Mouse (Mus musculus): ENCODE data around the gene Cdkal1. TPM values are rescaled to one million over a fixed set of nuclear protein-coding genes. Genes with fewer than 3 reads are reported as not detected.

The Cdkal1 gene
- total and polyA plus RNA-seq, 3 experiments: 8.7 to 13.7 (median 9.5) TPM

GRCm38 (mm10) chr13:29398456-29398855 is 457.0 kb downstream of the Cdkal1 start:
- no peaks in the 10 kb centered on the region for H3K27me3 ChIP-seq (replicated peaks)
- no peaks in the 10 kb centered on the region for H3K79me2 ChIP-seq (replicated peaks; ENCODE audit: control insufficient read depth, extremely low read depth, insufficient read depth, poor library complexity, severe bottlenecking)
- no peaks in the 10 kb centered on the region for H3K4me1 ChIP-seq (ENCODE audit: control insufficient read depth in 1 of 2, insufficient read depth in 2 of 2)
- H3K9ac ChIP-seq (ENCODE audit: insufficient read depth, low read depth): no peak overlapping the region
- H3K9me3 ChIP-seq (replicated peaks; ENCODE audit: low read length): no peaks in the 10 kb centered on the region
- dilution Hi-C loops (cut with MboI; ENCODE audit: extremely low pct_ligation_motif_present, extremely low pct_unique_long_range_greater_than_20kb, low sequenced_read_pairs): no loop called here
- H3K36me3 ChIP-seq (replicated peaks in 1 of 2; ENCODE audit: control insufficient read depth in 1 of 2, insufficient read depth in 1 of 2, low read length in 1 of 2): no peaks in the 10 kb centered on the region
- no peak overlapping the region for H3K4me3 ChIP-seq (replicated peaks in 1 of 3; ENCODE audit: low read depth in 2 of 3, low read length in 2 of 3, poor library complexity in 1 of 3)
- DNase-seq (ENCODE audit: extremely low read depth): no peak
- no peak overlapping the region for H3K4me2 ChIP-seq (ENCODE audit: insufficient read depth, low read depth, poor library complexity, severe bottlenecking)
- H3K27ac ChIP-seq (ENCODE audit: insufficient read depth, low read depth): no peak overlapping the region
- TF ChIP-seq TBP (conservative IDR thresholded peaks at IDR 0.05; ENCODE audit: low read depth, low read length) (no peak), CHD2 (IDR thresholded peaks at IDR 0.05; ENCODE audit: low read length) (no peak), EP300 (IDR thresholded peaks at IDR 0.05; ENCODE audit: low read length) (no peak), JUND (conservative IDR thresholded peaks at IDR 0.05; ENCODE audit: low read depth, low read length) (no peak), NELFE (IDR thresholded peaks at IDR 0.05; ENCODE audit: low read depth, low read length) (no peak), SIN3A (IDR thresholded peaks at IDR 0.05; ENCODE audit: low read length) (no peak), IRF4 (IDR thresholded peaks at IDR 0.05; ENCODE audit: low read depth, low read length) (no peak), MAZ (IDR thresholded peaks at IDR 0.05; ENCODE audit: low read depth, low read length) (no peak), ZNF384 (IDR thresholded peaks at IDR 0.05; ENCODE audit: low read depth, low read length) (no peak), USF1 (IDR thresholded peaks at IDR 0.05; ENCODE audit: low read depth, low read length) (no peak), E2F4 (IDR thresholded peaks at IDR 0.05; ENCODE audit: insufficient replicate concordance, low read depth, low read length) (no peak), KAT2A (IDR thresholded peaks at IDR 0.05; ENCODE audit: insufficient replicate concordance, low read length) (no peak), MAX (IDR thresholded peaks at IDR 0.05; ENCODE audit: low read length) (no peak), RAD21 (IDR thresholded peaks at IDR 0.05; ENCODE audit: low read depth, low read length) (no peak), POLR2A (IDR thresholded peaks at IDR 0.05; ENCODE audit: low read depth, low read length) (no peak), ZMIZ1 (IDR thresholded peaks at IDR 0.05; ENCODE audit: low read depth, low read length) (no peak), TCF12 (IDR thresholded peaks at IDR 0.05; ENCODE audit: low read depth, low read length) (no peak), ETS1 (conservative IDR thresholded peaks at IDR 0.05; ENCODE audit: low read depth, low read length) (no peak), USF2 (conservative IDR thresholded peaks at IDR 0.05; ENCODE audit: low read depth, low read length) (no peak)
- in situ Hi-C loops (cut with MboI; ENCODE audit: low pct_ligation_motif_present, low pct_unique_long_range_greater_than_20kb, low sequenced_read_pairs): no loop called here

GRCm38 (mm10) chr13:29395694-29396093 is 459.8 kb downstream of the Cdkal1 start:
- Histone ChIP-seq H3K27ac (ENCODE audit: insufficient read depth, low read depth) (no peak overlapping the region), H3K9me3 (replicated peaks; ENCODE audit: low read length) (no peaks in the 10 kb centered on the region), H3K4me2 (ENCODE audit: insufficient read depth, low read depth, poor library complexity, severe bottlenecking) (no peak overlapping the region), H3K27me3 (replicated peaks) (no peaks in the 10 kb centered on the region), H3K4me3 (replicated peaks in 1 of 3; ENCODE audit: low read depth in 2 of 3, low read length in 2 of 3, poor library complexity in 1 of 3) (no peak overlapping the region), H3K9ac (ENCODE audit: insufficient read depth, low read depth) (no peak overlapping the region), H3K79me2 (replicated peaks; ENCODE audit: control insufficient read depth, extremely low read depth, insufficient read depth, poor library complexity, severe bottlenecking) (no peaks in the 10 kb centered on the region), H3K4me1 (ENCODE audit: control insufficient read depth in 1 of 2, insufficient read depth in 2 of 2) (no peaks in the 10 kb centered on the region), H3K36me3 (replicated peaks in 1 of 2; ENCODE audit: control insufficient read depth in 1 of 2, insufficient read depth in 1 of 2, low read length in 1 of 2) (no peaks in the 10 kb centered on the region)
- no peak for DNase-seq (ENCODE audit: extremely low read depth)
- dilution Hi-C loops (cut with MboI; ENCODE audit: extremely low pct_ligation_motif_present, extremely low pct_unique_long_range_greater_than_20kb, low sequenced_read_pairs) (no loop called here), in situ Hi-C loops (cut with MboI; ENCODE audit: low pct_ligation_motif_present, low pct_unique_long_range_greater_than_20kb, low sequenced_read_pairs) (no loop called here)
- no peak for TF ChIP-seq BHLHE40 (IDR thresholded peaks at IDR 0.05; ENCODE audit: low read depth, low read length)
- TF ChIP-seq RAD21 (IDR thresholded peaks at IDR 0.05; ENCODE audit: low read depth, low read length): no peak
- no peak for TF ChIP-seq TBP (conservative IDR thresholded peaks at IDR 0.05; ENCODE audit: low read depth, low read length)
- no peak for TF ChIP-seq EP300 (IDR thresholded peaks at IDR 0.05; ENCODE audit: low read length)
- no peak for TF ChIP-seq HCFC1 (IDR thresholded peaks at IDR 0.05; ENCODE audit: low read depth, low read length)
- no peak for TF ChIP-seq JUND (conservative IDR thresholded peaks at IDR 0.05; ENCODE audit: low read depth, low read length)
- TF ChIP-seq KAT2A (IDR thresholded peaks at IDR 0.05; ENCODE audit: insufficient replicate concordance, low read length): no peak
- no peak for TF ChIP-seq MYC (IDR thresholded peaks at IDR 0.05; ENCODE audit: low read depth, low read length)
- no peak for TF ChIP-seq NRF1 (IDR thresholded peaks at IDR 0.05; ENCODE audit: low read depth, low read length)
- TF ChIP-seq GABPA (IDR thresholded peaks at IDR 0.05; ENCODE audit: insufficient replicate concordance, low read depth, low read length): no peak
- TF ChIP-seq MXI1 (IDR thresholded peaks at IDR 0.05; ENCODE audit: low read depth, low read length): no peak
- no peak for TF ChIP-seq ZC3H11A (IDR thresholded peaks at IDR 0.05; ENCODE audit: low read depth, low read length)
- TF ChIP-seq ETS1 (conservative IDR thresholded peaks at IDR 0.05; ENCODE audit: low read depth, low read length): no peak
- no peak for TF ChIP-seq ZKSCAN1 (IDR thresholded peaks at IDR 0.05; ENCODE audit: borderline replicate concordance, low read depth, low read length)
- TF ChIP-seq MAX (IDR thresholded peaks at IDR 0.05; ENCODE audit: low read length): no peak
- TF ChIP-seq JUN (IDR thresholded peaks at IDR 0.05; ENCODE audit: insufficient read depth, low read depth, low read length): no peak
- no peak for TF ChIP-seq USF1 (IDR thresholded peaks at IDR 0.05; ENCODE audit: low read depth, low read length)
- TF ChIP-seq MAZ (IDR thresholded peaks at IDR 0.05; ENCODE audit: low read depth, low read length): no peak
